Mouse (Mus musculus): ENCODE data around the gene Acvrl1.

- TF ChIP-seq CTCF (IDR thresholded peaks at IDR 0.05; ENCODE audit: extremely low read depth, insufficient read depth, insufficient read length, insufficient replicate concordance) (no peak), POLR2A (IDR thresholded peaks at IDR 0.05; ENCODE audit: low read depth, low read length) (no peak)
Observed at GRCm38 (mm10) chr15:101160128-101160527, 31.8 kb downstream of the Acvrl1 start.

Data from spleen, adult 2 months (tissue).